Mouse (Mus musculus): ENCODE data around the gene Lrrc20. TPM values are rescaled to one million over a fixed set of nuclear protein-coding genes. Genes with fewer than 3 reads are reported as not detected.

The Lrrc20 gene
- polyA plus RNA-seq, 2 experiments = 6.1 to 6.4 TPM

GRCm38 (mm10) chr10:61564408-61564807, 88.8 kb downstream of the Lrrc20 start:
- Histone ChIP-seq H3K27ac (no peak overlapping the region), H3K9ac (replicated peaks) (no peak overlapping the region), H3K9me3 (ENCODE audit: control insufficient read depth, low read length) (no peaks in the 10 kb centered on the region), H3K27me3 (ENCODE audit: control insufficient read depth, insufficient read depth, low read length) (no peaks in the 10 kb centered on the region), H3K4me3 (ENCODE audit: insufficient read depth in 1 of 2, low read depth in 2 of 2, low read length in 2 of 2) (no peak overlapping the region), H3K4me2 (ENCODE audit: low read depth) (no peak overlapping the region), H3K4me1 (replicated peaks; ENCODE audit: control insufficient read depth in 2 of 2, insufficient read depth in 2 of 2, low read length in 1 of 2) (no peaks in the 10 kb centered on the region), H3K36me3 (replicated peaks; ENCODE audit: control insufficient read depth, insufficient read depth, low read depth) (no peaks in the 10 kb centered on the region)
- DNase-seq (ENCODE audit: low read depth in 3 of 3, low spot score in 3 of 3) = no peak
- 66% methylated on average over 4 of the region's 4 CpGs for WGBS (ENCODE audit: insufficient replicate concordance)
- no peak for ATAC-seq (ENCODE audit: insufficient read depth)
- TF ChIP-seq EP300 (IDR thresholded peaks at IDR 0.05; ENCODE audit: low read depth) (no peak), CTCF (IDR thresholded peaks at IDR 0.05; ENCODE audit: low read depth) (no peak)

- Histone ChIP-seq H3K27me3 (ENCODE audit: control insufficient read depth, insufficient read depth, low read length) (no peaks in the 10 kb centered on the region), H3K36me3 (replicated peaks; ENCODE audit: control insufficient read depth, insufficient read depth, low read depth) (no peaks in the 10 kb centered on the region), H3K9ac (replicated peaks) (no peak overlapping the region), H3K4me2 (ENCODE audit: low read depth) (no peak overlapping the region), H3K9me3 (ENCODE audit: control insufficient read depth, low read length) (no peaks in the 10 kb centered on the region), H3K27ac (no peak overlapping the region), H3K4me3 (ENCODE audit: insufficient read depth in 1 of 2, low read depth in 2 of 2, low read length in 2 of 2) (no peak overlapping the region), H3K4me1 (replicated peaks; ENCODE audit: control insufficient read depth in 2 of 2, insufficient read depth in 2 of 2, low read length in 1 of 2) (no peaks in the 10 kb centered on the region)
- TF ChIP-seq EP300 (IDR thresholded peaks at IDR 0.05; ENCODE audit: low read depth) (no peak), CTCF (IDR thresholded peaks at IDR 0.05; ENCODE audit: low read depth) (no peak)
- no peak for DNase-seq (ENCODE audit: low read depth in 3 of 3, low spot score in 3 of 3)
- WGBS (ENCODE audit: insufficient replicate concordance) = 67% methylated on average over 10 of the region's 10 CpGs
- ATAC-seq (ENCODE audit: insufficient read depth) = no peak
Observed at GRCm38 (mm10) chr10:61570181-61570580, 94.6 kb downstream of the Lrrc20 start.

- no peak overlapping the region for H3K4me3 ChIP-seq (ENCODE audit: insufficient read depth in 1 of 2, low read depth in 2 of 2, low read length in 2 of 2)
- DNase-seq (ENCODE audit: low read depth in 3 of 3, low spot score in 3 of 3) (no peak), ATAC-seq (ENCODE audit: insufficient read depth) (no peak)
- H3K27me3 ChIP-seq (ENCODE audit: control insufficient read depth, insufficient read depth, low read length) = no peaks in the 10 kb centered on the region
- 68% methylated on average over 5 of the region's 5 CpGs for WGBS (ENCODE audit: insufficient replicate concordance)
- H3K9me3 ChIP-seq (ENCODE audit: control insufficient read depth, low read length) = no peaks in the 10 kb centered on the region
- H3K4me2 ChIP-seq (ENCODE audit: low read depth) = no peak overlapping the region
- no peaks in the 10 kb centered on the region for H3K4me1 ChIP-seq (replicated peaks; ENCODE audit: control insufficient read depth in 2 of 2, insufficient read depth in 2 of 2, low read length in 1 of 2)
- no peaks in the 10 kb centered on the region for H3K36me3 ChIP-seq (replicated peaks; ENCODE audit: control insufficient read depth, insufficient read depth, low read depth)
- H3K9ac ChIP-seq (replicated peaks) = no peak overlapping the region
- no peak overlapping the region for H3K27ac ChIP-seq
- TF ChIP-seq CTCF (IDR thresholded peaks at IDR 0.05; ENCODE audit: low read depth) (no peak), EP300 (IDR thresholded peaks at IDR 0.05; ENCODE audit: low read depth) (no peak)
Observed at GRCm38 (mm10) chr10:61572126-61572525, 96.5 kb downstream of the Lrrc20 start.

- DNase-seq (ENCODE audit: low read depth in 3 of 3, low spot score in 3 of 3) = no peak
- H3K27ac ChIP-seq = no peak overlapping the region
- ATAC-seq (ENCODE audit: insufficient read depth) = no peak
- no peak overlapping the region for H3K4me2 ChIP-seq (ENCODE audit: low read depth)
- TF ChIP-seq EP300 (IDR thresholded peaks at IDR 0.05; ENCODE audit: low read depth) (no peak), CTCF (IDR thresholded peaks at IDR 0.05; ENCODE audit: low read depth) (no peak)
- H3K9me3 ChIP-seq (ENCODE audit: control insufficient read depth, low read length) = no peaks in the 10 kb centered on the region
- no peaks in the 10 kb centered on the region for H3K4me1 ChIP-seq (replicated peaks; ENCODE audit: control insufficient read depth in 2 of 2, insufficient read depth in 2 of 2, low read length in 1 of 2)
- no peaks in the 10 kb centered on the region for H3K27me3 ChIP-seq (ENCODE audit: control insufficient read depth, insufficient read depth, low read length)
- 77% methylated on average over 13 of the region's 13 CpGs for WGBS (ENCODE audit: insufficient replicate concordance)
- H3K36me3 ChIP-seq (replicated peaks; ENCODE audit: control insufficient read depth, insufficient read depth, low read depth) = no peaks in the 10 kb centered on the region
- H3K9ac ChIP-seq (replicated peaks) = no peak overlapping the region
- H3K4me3 ChIP-seq (ENCODE audit: insufficient read depth in 1 of 2, low read depth in 2 of 2, low read length in 2 of 2) = no peak overlapping the region
Observed at GRCm38 (mm10) chr10:61576120-61576767, 100.6 kb downstream of the Lrrc20 start.

GRCm38 (mm10) chr10:61587241-61587849, 111.7 kb downstream of the Lrrc20 start:
- 66% methylated on average over 7 of the region's 7 CpGs for WGBS (ENCODE audit: insufficient replicate concordance)
- no peaks in the 10 kb centered on the region for H3K4me1 ChIP-seq (replicated peaks; ENCODE audit: control insufficient read depth in 2 of 2, insufficient read depth in 2 of 2, low read length in 1 of 2)
- no peaks in the 10 kb centered on the region for H3K9me3 ChIP-seq (ENCODE audit: control insufficient read depth, low read length)
- no peak overlapping the region for H3K27ac ChIP-seq
- H3K36me3 ChIP-seq (replicated peaks; ENCODE audit: control insufficient read depth, insufficient read depth, low read depth) = no peaks in the 10 kb centered on the region
- no peak overlapping the region for H3K4me2 ChIP-seq (ENCODE audit: low read depth)
- no peaks in the 10 kb centered on the region for H3K27me3 ChIP-seq (ENCODE audit: control insufficient read depth, insufficient read depth, low read length)
- no peak overlapping the region for H3K4me3 ChIP-seq (ENCODE audit: insufficient read depth in 1 of 2, low read depth in 2 of 2, low read length in 2 of 2)
- DNase-seq (ENCODE audit: low read depth in 3 of 3, low spot score in 3 of 3) (no peak), ATAC-seq (ENCODE audit: insufficient read depth) (no peak)
- TF ChIP-seq CTCF (IDR thresholded peaks at IDR 0.05; ENCODE audit: low read depth) = no peak; the same call in 1 of the 2 replicates
- no peak for TF ChIP-seq EP300 (IDR thresholded peaks at IDR 0.05; ENCODE audit: low read depth)
- no peak overlapping the region for H3K9ac ChIP-seq (replicated peaks)

Data from liver, embryonic 14.5 days (tissue).